Mouse (Mus musculus): ENCODE data around the gene Zdhhc23.

The Zdhhc23 gene

DNA sequence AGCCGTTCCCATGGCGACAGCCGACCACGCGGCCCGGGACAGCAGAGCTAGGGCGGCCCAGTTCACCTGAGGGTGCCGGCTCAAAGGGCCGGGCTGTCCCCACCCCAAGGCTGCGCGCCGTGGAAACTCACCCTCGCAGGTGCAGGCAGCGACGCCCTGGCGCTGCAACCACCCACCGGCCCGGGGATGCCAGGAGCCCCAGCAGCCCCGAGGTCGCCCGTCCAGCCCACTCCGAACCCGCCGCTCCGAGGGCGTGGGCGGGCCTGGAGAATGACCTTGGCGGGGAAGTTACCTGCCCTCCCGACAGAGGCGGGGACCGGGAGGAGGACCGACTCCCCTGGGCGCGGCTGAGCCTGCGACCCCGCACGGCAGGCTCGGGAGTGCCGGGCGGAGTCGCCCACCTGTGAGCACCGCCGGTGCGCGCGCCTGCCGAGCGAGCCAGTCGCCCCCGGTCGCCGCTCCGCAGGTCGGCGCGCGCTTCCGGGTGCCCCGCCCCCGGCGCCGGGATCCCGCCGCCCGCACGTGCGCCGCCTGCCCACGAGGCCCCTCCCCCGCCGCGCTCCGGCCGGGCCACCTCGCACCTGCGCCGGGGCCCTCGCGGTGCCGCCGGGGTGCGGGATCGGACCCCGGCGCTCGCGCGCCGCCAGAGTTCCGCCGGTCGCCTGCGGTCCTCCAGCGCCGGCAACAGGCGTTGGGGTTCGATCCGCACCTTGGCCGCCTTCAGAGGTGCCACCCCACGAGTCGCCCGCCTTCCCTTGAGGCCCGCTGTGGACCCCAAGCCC lies at the start of gene Zdhhc23:
TSS of gene Zdhhc23 (minus strand) at position 464 of the 782 bp plus-strand sequence.
- DNase-seq (ENCODE audit: low read depth): no peak

DNA sequence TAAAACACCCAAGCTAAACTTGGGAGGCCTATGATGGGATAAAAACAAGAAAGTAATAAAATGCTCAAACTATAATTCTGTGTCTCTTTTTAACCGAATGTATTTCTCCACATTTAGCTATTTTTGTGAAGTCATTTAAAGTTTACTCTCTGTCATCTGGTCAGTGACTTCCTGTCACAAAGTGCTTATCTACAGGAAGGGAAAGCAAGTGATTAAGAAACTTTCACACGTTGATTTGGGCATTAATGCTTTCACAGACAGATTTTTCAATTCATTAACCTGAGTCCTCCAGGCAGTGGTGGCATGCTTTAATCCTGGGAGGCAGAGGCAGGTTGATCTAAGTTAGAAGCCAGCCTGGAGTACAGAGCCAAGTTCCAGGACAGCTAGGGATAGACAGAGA lies 49.7 kb upstream of the Zdhhc23 start:
- no peak for DNase-seq (ENCODE audit: low read depth)

DNA sequence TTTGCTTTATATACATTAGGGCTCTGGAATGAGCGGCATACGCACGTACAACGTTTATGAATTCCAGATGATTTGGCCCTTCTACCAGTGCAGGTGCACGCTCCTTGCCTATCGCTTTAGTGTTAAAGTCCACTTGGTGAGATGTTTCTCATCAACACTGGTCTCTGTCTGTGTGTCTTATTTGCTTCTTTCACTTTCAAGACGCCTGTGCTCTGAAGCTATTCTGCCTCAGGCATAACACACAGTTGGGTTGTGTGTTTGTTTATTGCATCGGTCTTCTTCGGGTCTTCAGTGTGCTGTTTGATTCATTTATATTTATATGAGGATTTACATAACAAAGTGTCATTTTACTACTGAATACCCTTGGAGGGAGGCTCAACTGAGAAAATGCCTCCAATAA lies 47.2 kb upstream of the Zdhhc23 start:
- DNase-seq (ENCODE audit: low read depth): no peak

DNA sequence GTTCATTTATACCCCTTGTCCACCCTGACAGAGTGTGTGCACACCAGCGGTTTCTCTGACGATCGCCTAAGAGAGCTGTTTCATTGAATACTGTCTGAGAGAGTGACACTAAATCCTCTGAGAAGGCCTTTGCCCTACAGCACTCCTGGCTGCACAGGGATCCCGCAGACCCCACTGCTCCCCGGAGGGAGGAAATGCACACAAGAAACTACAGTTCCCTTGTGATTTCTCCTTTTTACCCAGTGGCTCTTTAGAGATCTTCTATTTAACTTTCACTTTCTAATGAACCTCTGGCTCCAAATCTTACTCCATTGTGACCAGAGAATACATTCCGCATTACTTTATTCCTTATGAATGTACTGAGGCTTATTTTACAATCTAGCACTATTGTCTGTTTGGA lies 46.6 kb upstream of the Zdhhc23 start:
- no peak for DNase-seq (ENCODE audit: low read depth)

DNA sequence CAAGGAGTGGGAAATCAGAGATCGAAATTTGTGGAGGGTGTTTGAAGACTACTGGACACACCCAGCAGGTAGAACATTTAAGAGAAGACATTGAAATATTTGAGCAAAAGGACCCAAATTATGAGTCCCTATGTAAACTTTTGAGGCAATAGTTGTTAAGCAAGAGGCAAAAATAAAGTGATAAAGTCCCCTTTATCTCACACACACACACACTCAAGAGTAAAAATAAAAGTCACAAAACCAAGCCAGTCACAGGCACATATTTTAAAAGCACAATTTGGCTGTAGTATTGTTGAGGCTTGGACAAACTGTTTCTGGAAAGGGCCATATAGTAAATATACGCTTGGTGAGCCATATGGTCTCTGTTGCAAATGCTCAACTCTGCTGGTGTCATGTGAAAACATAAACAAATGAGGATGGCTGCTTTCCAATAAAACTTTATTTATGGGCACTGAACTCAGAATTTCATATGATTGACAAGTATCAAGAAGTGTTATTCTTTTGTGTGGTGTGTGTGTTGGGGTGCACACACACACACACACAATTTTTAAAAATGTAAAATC lies 39.5 kb upstream of the Zdhhc23 start:
- no peak for DNase-seq (ENCODE audit: low read depth)

DNA sequence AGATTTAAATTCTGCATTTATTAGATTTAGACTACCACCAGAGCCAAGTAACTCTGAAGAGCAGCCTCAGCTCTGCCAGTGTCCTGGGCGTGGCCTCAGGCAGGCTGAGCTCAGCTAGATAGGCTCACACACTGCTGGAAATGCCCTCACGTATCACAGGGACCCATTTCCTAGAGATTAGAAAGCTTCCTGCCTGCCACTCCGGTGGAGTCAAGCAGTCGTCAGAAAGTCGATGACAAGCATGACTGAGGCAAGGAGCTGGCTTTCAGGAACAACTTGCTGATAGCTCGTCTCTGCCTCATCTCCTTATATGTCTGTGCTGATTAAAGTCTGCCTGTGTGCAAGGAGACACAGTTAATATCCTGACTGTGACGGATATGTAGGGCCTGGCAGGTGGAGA lies 38.8 kb upstream of the Zdhhc23 start:
- DNase-seq (ENCODE audit: low read depth): peak; percentile 84

DNA sequence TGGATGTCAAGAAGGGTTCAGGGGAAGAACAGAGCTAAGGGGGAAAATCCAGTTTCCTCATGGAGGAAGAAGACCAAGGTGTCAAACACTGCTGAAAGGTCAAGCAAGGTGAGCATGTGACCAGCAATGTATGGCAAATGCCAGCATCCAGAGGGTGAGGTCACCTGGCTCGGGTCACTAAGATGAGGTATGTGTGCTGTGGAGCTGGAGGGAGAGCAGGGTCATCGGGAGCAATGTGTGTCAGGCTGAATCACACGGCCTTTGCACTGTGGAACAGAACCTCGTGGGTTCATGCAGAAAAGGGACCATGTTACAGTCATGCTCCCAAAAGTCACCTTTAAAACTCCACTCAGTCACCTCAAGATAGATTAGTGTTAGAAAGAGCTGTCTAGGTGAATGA lies 38.1 kb upstream of the Zdhhc23 start:
- DNase-seq (ENCODE audit: low read depth): no peak

DNA sequence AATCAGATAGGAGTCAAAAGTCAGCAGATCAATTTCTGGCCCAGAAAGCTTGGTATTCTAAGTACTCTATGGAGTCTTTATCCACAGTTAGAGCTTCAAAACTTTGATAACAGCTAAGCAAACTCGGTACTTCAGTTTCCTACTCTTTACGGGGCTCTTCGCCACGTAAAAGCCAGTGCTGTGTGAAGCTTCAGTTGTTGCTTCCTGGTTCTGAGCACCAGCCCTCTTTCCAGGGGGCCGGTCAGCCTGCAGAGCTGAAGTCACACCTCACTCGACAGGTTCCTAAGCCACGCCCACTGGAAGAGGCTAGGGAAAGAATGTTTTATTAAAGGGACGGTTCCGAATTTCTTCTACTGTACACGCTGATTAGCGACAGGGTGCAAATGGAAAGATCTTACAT lies 36.6 kb upstream of the Zdhhc23 start:
- DNase-seq (ENCODE audit: low read depth): peak; percentile 61

DNA sequence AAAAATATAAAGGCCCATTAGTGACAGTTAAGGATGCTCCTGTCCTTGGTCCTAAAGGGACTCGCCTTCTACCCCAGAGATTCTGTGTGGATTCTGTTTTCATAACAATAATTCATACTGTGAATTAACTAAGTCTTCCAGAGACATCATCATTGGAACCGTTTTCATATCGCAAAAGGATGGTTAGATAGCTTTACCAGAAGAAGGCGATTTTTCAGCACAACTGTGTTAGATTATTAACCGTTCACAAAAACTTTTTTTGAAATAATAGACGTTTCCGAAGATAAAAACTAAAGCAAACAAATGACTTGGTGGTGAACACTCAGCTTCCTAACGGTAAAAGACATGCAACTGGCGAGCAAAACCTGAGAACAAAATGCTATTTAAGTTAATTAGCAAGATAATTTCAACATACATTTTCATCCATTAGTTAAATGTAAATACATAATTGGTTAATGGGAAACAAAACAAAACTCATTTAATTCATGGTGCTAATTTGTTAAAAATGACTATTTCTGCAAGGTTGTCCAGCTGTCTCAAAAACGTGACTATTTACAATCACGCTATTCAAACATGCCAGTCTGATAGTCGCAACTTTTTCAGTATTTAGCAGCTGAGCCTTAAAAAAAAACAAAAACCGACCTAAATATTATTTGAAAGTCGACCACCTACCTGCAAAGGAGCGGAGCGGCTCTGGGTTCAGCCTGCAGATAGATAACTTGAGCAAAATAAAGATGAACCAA lies 36.0 kb upstream of the Zdhhc23 start:
- no peak for DNase-seq (ENCODE audit: low read depth)

DNA sequence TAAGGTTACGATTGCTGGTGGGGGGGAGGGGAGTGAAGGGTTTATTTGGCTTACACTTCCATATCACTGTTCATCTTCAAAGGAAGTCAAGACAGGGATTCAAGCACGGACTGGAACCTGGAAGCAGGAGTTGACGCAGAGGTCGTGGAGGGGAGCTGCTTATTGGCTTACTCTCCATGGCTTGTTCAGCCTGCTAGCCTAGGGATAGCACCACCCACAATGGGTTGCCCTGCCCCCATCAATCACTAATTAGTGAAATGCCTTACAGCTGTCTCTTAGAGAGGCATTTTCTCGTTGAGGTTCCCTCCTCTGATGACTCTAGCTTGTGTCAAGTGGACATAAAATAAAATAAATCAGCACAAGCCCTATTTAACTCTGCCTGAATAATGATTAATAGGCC lies 31.4 kb upstream of the Zdhhc23 start:
- DNase-seq (ENCODE audit: low read depth): no peak

DNA sequence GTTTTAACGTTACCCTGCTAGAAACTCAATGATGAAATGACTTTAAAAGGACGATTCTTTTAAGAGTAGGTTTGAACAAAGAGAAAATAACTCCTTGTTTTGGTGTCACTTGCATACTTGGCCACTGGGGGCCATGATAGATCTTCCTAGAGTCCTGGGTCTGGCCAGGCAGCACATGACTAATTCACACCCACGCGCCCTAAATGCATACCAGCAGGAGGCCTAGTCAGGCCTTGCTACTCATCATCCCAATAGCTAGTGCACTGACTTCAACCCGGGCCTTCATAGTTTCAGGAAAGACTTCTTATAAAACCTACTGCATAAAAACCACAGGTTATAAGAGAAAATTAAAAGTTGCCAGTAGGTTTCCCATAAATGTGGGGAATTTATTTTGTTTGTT lies 22.5 kb upstream of the Zdhhc23 start:
- DNase-seq (ENCODE audit: low read depth): no peak

DNA sequence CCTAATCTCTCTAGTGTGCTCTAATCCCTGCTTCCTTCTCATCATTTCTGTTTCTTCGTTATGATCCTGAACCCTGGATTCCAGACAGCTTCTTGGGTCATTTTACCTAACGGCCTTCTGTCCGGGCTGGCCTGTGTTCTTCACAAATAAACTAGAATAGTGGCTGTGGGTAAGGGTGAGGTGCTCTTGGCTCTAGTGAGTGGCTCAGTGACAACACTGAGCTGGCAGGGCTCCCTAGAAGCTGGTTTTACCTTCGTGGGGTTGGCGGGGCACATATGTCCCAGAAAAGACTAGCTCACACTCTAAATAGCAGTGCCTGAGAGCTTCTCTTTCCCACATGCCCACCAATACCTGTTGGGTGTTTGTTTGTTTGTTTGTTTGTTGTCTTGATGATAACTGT lies 19.9 kb upstream of the Zdhhc23 start:
- no peak for DNase-seq (ENCODE audit: low read depth)

DNA sequence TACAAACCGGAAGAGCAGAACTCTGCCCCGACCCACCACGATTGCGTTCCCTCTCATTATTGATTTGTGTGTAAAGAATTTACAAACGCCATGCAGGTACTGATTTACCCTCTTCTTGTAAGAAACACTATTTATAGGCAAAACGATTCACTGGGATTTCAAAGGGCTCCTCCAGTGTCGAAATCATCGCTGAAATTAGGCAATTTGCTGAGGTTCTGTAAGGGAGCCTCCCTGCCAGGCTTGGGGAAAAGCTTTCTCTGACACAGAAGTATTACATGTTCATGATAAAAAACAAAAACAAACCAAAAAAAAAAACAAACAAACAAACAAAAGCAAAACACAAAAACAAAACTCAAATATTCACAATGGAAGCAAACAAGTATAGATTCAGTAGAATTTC lies 19.5 kb upstream of the Zdhhc23 start:
- DNase-seq (ENCODE audit: low read depth): no peak

DNA sequence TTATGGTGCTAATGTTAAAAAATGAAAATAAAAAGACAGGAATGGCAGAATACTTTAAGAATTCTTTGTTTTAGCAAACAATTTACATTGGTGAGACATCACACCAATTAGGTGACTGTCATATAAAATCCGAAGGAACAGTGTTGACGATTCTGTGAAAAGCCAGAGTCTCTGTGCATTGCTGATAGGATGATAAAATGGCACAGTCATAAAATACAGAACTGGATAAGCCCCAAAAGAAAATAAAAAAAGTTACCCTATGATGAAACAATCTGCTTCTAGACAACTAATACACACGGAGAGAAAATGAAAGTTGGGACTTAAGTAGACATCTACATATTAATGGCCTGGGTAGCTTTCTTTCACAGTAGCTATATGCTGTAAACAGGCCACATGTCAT lies 15.0 kb upstream of the Zdhhc23 start:
- no peak for DNase-seq (ENCODE audit: low read depth)

DNA sequence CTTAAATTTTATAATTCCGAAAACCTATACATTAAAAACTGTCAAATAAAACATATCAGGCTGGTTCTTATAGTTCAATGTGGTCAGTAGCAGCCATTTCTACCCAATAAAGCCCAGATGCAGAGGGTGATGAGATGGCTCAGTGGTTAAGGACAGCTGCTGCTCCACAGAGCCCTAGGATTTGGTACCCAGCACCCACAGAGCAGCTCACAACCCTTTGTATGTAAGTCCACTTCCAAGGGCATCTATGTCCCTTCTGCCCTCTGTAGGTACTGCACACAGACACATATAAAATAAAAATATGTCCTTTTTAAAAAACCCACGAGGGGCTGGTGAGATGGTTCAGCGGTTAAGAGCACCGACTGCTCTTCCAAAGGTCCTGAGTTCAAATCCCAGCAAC lies 6.7 kb upstream of the Zdhhc23 start:
- DNase-seq (ENCODE audit: low read depth): no peak

DNA sequence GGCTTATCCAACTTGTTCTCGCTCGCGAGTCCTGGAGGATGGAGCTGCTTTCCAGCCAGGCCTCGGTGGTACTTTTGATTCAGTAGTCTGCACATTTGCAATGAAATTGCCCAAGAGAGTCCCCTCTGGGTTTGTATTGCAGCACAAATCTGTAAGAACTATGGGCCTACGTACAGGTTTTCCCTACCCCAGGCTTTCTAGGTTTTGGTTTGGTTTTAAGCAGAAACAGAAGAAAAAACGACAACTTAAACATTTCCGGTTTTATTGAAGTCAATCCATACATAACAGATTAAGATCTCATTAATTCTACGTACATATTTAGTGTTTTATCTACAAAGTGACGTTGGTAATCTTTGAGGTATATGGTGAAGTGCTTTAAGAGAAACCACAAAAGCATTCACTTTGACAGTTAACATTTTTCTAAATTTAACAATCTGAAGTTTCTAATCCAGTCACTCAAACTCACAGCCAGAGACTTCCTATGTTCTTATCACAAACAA lies 569 bp upstream of the Zdhhc23 start:
- DNase-seq (ENCODE audit: low read depth): no peak

DNA sequence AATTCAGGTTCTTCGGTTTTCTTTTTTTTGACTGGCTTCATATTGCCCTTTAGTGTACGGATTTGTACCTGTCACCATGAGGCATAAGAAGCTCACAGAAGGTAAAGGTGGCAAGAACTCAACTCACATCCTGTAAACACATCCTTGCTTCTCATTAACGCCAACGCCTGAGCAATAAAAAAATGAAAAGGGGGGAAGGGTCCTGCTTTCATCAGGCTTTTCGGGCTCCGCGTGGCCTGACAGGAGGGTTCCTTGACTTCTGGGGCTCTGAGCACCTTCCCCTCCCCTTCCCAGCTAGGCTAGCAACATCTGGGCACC lies 622 bp downstream of the Zdhhc23 start:
- DNase-seq (ENCODE audit: low read depth): no peak

DNA sequence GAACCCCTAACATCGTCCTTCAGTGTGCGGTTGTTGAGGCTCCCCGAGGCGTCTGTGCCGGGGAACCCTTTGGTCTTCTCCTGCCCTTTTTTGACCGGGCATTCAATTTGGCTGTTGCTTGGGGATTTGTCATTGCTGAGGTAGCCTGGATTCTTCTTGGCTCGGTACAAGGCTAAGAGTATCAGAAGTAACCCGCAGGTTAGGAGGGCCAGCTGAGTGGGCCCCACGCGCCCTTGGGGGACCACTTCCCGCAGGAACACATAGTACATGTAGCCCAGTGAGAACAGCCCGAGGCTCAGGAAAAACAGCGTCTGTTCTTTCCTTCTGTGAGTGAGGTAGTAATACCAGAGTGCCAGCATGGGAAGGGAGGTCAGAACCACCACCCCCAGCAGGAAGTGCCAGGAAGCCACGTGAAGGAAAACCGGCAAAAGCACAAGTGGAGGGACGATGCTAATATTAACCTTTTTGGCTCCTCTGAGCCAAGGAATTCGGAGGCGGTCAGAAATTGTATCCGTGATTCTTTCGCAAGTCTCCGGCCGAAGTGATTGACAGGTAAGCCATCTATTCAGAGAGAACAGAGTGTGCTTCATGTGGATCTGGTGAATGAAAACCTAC lies 5.9 kb downstream of the Zdhhc23 start:
- no peak for DNase-seq (ENCODE audit: low read depth)

DNA sequence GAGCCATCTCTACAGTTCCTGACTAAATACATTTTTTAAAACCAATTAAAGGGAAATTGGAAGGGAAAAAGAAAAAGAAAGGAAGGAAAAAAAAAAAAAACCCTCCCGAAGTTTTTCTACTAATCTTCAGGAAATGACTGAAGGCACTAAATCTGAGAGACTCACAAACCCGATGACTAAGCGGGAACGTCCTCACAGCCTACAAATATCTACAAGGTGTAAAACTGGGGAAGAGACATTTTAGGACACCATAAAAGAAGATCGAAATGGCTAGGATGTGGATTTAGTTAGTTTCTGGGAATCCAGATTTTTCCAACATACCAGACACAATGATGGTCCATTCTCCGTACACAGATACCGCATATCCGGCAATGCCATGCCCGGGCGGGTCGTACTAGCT lies 6.4 kb downstream of the Zdhhc23 start:
- DNase-seq (ENCODE audit: low read depth): no peak

DNA sequence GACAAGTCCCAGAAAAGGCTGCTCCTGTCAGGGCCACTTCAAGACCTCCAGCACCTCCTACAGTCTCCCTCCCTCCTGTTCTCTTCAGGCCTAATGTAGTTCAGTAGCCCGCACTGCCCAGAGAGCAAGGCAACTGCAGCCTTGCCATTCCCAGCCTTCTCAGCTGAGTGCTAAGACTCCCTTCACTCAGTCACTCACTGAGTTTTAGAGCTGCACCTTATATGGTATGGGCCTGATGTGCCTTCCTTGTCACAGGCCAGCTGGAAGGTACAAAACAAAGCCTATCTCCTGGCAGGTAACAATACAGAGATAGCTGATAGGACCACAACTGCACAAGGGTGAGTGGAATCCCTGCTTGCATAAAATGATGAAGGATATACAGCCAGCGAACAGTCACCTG lies 7.2 kb downstream of the Zdhhc23 start:
- DNase-seq (ENCODE audit: low read depth): no peak

DNA sequence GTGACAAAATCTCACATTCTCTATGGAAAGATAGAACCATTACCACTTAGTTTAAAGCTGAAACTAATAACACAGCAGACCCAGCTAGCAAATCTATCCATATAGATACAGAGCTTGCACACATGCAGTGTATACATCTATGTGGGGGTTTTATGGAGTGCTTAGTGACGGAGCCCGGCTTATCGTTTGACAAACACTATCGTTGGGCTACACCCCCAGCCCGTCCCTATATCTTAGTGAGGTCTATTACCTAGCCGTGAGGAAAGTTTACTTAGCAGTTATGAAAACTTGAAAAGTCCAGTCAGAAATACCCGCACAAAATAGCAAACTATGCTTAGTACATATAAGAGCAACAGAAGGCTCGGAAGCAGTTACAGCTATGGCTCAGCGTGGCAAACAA lies 7.8 kb downstream of the Zdhhc23 start:
- no peak for DNase-seq (ENCODE audit: low read depth)

DNA sequence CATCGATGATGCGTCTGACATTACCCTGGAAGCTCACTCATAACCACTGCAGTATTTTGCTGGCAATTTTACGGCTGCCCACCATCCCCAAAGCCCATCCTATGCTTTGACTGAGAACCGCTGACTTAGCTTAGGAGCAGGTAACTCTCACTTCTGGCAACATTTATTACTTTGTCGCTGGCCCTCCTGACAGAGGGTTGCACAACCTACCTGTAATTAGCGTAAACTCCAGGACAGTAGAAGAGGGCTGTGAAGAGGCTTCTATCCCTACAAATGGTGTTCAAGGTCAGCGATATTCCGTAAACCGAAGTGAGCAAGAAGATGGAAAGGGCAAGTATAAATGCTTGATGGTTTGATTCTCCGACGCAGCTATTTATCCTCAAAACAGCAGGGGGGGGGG lies 8.4 kb downstream of the Zdhhc23 start:
- no peak for DNase-seq (ENCODE audit: low read depth)

DNA sequence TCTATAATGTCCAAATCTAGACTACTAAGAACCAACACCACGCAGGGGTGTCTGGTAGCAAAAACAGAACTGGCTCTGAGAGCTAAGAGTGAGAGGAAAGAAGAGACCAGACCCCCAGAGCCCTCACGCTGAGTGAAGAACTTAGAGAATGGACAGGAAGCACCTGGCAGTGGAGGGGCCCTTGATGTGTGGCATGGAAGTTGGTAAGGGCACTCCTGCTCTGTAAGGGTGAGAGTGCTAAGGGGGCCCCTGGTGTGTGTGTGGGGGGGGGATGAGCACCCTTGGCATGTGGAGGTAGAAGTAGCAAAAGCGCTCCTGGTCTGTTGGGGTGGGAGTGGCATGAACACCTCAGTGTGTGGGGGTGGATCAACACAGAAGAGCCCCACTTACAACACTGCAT lies 9.2 kb downstream of the Zdhhc23 start:
- DNase-seq (ENCODE audit: low read depth): no peak
